Mouse (Mus musculus) megakaryocyte-erythroid progenitor cell, adult 5 weeks (primary cell): ENCODE data around the gene Crhbp. TPM values are rescaled to one million over a fixed set of nuclear protein-coding genes. Genes with fewer than 3 reads are reported as not detected.

Source experiments
- polyA plus RNA-seq: library from polyadenylated mRNA; stranded (reverse); fragments of >175 nt; gene quantifications from 2 replicates; pipeline ENCODE4 v1.2.3, GENCODE M21; 2012

Gene Crhbp
- polyA plus RNA-seq = not detected in 2 replicates

DNA sequence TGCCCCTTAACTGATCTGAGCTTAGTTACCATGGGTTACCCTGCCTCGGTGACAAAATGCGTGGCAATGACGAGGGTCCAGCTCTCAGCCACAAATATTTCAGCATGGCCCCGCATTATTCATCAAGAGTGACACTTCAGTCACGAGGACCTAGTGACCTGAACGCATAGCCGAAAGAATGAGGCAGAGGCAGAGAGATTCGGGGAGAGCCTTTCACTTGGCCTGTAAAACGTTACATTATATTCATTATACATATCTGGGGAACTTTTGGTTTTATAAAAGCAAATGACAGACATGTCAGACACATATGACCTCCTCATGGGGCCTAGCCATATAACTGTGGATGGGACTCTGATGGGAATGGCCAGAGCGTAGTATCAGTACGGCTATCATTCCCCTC is at the start of gene Crhbp:
TSS of gene Crhbp (minus strand) at position 101 of the 400 bp plus-strand sequence.

DNA sequence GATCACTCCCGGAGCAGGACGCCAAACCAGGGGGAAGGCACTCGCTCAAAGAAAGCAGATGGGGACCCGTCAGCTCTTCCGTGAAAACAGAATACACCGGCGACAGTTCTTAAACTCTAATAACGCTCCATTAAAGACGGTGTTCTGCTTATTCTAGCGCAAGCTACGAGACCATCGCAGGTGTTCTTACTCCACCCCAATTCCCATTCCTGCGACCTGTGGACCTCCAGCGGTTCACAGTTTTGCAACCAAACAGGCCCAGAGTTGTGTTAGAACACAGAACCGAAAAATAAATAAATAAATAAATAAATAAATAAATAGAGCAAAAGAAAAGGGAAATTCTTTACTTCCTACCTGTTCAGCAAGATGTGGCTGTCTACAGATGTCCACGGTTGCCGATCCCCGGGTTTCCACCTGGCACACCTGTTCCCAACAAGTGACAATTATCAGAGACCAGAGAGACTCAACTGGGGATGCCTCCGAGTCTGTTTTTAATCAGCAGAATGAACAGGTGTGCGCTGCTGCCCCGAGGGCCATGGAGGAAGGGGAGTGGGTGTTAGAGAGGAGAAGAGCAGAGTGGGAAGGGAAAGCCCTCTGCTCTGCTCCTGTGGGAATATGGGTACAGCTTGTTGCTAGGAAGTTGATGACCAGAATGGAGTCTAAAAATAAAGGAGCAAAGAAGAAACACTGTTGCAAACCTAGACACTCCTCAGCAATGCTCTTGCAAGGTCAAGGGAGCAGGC is 34.1 kb upstream of the Crhbp start, which contains the start of gene S100z:
TSS of gene S100z (minus strand) at position 51 of the 743 bp plus-strand sequence.

Other genes with a start within 250 kb of the Crhbp start
- 0.04 TPM in 1 of 2 replicates, not detected in the other for gene Pde8b, start 194.6 kb downstream of the Crhbp start, polyA plus RNA-seq
- gene Zbed3, start 121.3 kb downstream of the Crhbp start, polyA plus RNA-seq = 39.9 and 48.2 TPM in 2 replicates
- 17.7 and 20.2 TPM in 2 replicates for gene Aggf1, start 69.6 kb downstream of the Crhbp start, polyA plus RNA-seq
- gene S100z, start 33.8 kb upstream of the Crhbp start, polyA plus RNA-seq = not detected in 2 replicates
- gene F2rl1, start 80.3 kb upstream of the Crhbp start, polyA plus RNA-seq = 0.04 and 0.18 TPM in 2 replicates
- gene F2r, start 173.6 kb upstream of the Crhbp start, polyA plus RNA-seq = 44.4 and 70.8 TPM in 2 replicates